Mouse (Mus musculus): ENCODE data around the gene Thsd7a. TPM values are rescaled to one million over a fixed set of nuclear protein-coding genes. Genes with fewer than 3 reads are reported as not detected.
A peak's percentile ranks its signal among the peaks of the same experiment; 100 is the strongest.

Gene Thsd7a
- polyA plus RNA-seq, 1 experiment from 2014 or later = 0.51 TPM

- no peak for DNase-seq (ENCODE audit: low spot score)
Observed at GRCm38 (mm10) chr6:12397776-12398522, 351.3 kb downstream of the Thsd7a start.

DNA sequence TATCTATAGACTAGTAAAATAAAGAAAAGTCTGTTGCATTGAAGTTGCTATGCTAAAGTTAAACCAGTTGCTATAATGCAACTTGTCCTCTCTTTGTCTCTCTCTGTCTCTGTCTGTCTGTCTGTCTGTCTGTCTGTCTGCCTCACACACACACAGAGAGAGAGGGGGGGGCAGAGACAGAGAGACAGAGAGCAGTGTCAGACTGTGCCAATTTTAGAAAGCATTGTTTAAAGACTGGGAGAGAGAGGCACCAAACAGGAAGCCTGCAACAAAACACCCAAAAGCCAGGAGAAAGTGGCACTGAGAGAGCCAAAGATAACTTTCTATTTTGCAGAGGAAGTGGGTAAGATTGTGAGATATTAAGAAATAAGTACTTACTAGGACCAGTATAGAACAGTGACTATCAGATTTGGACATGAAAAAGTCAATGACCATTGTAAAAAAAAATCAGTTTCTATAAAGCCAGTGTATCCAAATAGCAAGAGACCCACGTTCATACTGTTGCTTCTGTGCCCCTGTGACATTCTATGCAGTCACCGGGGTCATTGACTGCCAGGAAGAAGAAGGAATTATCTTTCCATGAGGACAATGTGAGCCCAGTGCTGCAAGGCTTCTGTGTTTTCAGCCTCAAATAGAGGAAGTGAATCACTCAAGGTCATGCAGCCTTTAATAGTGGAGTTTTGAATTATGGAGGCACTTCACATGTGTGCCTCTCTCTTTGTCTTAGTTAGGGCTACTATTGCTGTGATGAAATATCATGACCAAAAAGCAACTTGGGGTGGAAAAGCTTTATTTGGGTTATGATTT, 355.4 kb downstream of the Thsd7a start:
- no peak for DNase-seq (ENCODE audit: low spot score)

DNA sequence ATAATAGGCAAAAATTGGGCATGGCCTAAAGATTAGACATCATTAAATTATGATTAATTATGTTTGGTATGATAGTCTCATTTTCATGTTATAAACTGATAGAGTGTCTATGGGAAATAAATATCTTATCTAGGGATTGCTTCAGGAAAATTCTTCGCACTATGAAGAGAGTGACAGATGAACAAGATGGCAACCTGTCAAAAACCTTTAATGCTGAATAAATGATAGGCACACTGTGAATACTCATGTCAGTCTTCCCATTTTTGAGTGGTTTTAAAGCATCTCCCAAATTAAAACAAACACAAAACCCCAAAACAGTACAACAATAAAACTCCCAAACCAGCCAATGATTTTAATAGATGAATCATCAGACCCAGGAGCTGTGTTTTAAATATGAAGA, 362.5 kb downstream of the Thsd7a start:
- no peak for DNase-seq (ENCODE audit: low spot score)

DNA sequence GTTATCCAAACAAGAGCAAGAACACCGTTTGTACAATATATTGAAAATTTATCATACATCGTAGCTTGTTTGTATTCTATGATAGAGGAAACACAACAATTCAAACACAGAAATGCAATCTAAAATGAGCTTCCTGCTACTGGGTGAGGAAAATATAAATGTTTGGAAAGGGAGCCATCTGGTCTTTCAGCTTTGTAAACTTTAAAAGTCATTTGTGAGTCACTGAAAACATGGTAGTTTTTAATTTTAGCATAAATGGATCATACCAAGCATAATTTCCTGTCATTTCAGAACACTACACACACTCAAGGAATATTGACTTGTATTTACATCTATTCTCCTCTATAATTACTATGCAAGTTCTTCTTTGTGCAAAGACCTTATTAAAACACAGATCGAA, 363.6 kb downstream of the Thsd7a start:
- no peak for DNase-seq (ENCODE audit: low spot score)

DNA sequence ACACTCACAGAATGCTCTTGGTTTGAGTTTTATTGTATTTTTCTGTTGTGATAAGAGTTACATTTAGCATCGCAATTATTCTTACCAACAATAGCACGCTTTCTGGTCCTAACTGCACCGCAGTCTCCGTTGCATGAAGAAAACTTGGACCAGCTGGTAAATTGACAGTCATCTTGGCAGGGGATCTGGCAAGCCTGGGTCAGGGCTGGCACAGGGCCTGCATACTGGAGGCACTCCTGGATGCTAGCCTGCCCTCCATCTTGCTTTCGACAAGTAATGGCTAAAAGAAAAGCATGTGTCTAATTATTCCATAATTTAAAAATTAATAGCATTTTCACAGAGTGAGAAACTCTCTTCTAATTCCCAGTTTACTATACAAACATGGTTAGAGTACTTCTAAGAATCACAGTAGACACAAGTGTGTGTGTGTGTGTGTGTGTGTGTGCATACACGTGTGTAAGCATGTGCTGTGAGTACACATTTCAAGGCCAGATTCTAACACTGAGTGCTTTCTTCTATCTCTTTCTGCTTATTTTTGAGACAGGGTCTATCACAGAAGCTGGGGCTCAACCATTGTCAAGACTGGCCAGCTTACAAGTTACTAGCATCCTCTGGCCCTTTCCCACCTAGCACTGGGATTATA, 368.0 kb downstream of the Thsd7a start:
- no peak for DNase-seq (ENCODE audit: low spot score)

- no peak for DNase-seq (ENCODE audit: low spot score)
Observed at GRCm38 (mm10) chr6:12380717-12381116, 368.5 kb downstream of the Thsd7a start.

- no peak for DNase-seq (ENCODE audit: low spot score)
Observed at GRCm38 (mm10) chr6:12358737-12359136, 390.5 kb downstream of the Thsd7a start.

GRCm38 (mm10) chr6:12353573-12353972, 395.6 kb downstream of the Thsd7a start:
- DNase-seq (ENCODE audit: low spot score) = no peak

- DNase-seq (ENCODE audit: low spot score) = no peak
Observed at GRCm38 (mm10) chr6:12352165-12352719, 397.0 kb downstream of the Thsd7a start.

DNA sequence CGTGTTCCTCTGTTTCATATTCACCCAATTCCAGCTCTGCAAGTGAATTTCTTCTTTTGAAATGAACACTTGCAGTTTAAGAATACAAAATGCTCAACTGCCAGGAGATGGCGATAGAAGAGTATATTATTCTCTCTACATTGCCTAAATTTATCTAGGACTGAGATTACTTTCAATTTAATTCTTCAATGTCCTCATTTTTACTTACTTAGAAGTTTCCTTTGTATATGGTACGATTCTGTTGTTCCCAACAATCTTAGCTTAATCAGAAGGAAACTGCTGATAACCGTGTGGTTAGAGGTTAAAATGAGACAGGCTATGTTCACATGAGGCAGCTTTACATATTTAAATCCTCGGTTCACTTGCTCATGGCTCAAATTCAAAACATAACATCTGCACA, 398.5 kb downstream of the Thsd7a start:
- DNase-seq (ENCODE audit: low spot score) = no peak

DNA sequence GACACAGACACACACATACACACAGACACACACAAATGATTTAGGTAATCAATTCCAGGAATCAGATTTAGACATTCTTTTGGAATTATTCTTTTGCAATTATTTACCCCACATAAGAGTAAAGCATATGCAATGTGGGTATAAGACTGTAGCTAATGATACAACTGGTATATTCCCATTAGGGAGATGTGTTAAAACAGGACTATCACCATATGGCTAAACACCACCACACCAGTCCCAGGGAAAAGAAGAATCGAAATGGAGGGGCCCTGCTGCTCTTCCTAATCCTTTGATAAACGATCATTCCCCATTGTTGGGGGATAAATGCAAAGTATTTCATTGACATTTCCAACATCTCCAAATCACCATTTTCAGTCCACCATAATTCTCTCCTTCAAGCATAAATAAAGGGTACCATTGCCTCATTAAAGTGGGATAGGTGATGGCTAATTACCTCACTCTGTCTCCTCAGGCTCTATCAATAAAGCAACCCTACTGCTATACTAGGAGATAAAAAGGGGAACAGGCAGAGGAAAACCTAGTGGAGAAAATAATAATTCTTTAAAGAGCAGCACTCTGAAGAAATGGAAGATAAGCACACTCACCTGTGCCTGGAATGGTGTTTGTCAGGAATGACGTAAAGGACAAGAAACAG, 400.0 kb downstream of the Thsd7a start:
- DNase-seq (ENCODE audit: low spot score) = no peak

DNA sequence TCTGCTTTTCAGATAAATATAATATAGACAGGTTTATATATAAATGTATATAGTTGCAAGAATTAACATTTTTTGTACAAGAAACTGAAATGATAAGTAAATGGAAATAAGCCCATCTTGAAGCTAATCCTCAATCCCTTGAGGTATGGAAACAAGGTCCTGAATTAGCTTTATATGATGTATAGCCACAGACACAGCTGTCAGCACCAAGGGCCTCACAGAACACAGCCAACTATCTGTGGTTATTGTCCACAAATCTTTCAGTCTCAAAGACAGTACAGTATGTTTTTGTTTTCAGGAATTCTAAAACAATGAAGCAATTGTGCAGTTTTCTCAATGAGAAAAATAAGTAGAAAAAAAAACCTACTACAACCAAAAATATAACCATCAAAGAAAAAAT, 400.5 kb downstream of the Thsd7a start:
- no peak for DNase-seq (ENCODE audit: low spot score)

DNA sequence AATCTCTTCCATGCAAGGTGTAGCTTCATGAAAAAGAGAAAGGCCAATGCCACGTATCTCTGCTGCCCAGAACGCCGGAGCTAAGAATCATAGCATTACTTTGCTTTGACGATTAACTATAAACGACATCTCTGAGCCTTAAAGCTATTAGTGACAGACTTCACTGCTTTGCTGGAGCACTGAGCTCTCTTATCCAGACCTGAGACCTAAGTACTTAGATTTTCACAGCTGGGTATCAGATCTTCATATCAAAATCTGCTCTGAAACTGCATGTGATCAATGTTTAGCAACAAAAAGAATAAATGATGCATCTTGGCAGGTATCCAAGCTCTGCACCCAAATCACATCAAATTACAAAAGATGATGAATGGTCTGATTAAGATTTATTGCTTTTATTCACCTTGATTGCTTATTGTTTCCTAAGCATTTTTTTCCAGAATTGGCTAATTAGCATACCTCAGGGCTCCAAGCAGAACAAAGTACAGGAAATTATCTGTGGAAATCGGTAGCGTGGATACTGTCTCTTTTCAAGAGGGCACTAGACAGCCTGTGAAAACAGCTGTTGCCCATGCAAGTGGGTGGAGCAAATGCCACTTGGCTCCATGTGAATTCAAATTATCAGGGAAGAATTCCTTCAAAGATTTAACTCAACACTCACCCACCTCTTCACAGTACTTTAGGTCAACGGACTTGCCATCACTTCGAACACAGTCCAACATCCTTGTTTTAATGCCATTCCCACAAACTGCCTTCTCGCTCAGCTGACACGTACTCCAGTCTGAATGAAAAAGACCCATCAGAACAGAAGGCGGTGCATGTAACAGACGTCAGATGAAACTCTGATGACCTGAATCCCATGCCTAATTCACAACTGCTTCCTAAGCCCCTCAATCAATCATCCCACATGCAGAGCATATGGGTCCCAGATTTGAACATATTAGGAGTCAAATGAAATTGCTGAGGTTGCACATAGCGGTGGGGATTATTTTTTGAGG, 412.3 kb downstream of the Thsd7a start:
- no peak for DNase-seq (ENCODE audit: low spot score)

GRCm38 (mm10) chr6:12315070-12315909, 433.9 kb downstream of the Thsd7a start:
- DNase-seq (ENCODE audit: low spot score) = peak; percentile 59

GRCm38 (mm10) chr6:12307502-12307901, 441.7 kb downstream of the Thsd7a start:
- DNase-seq (ENCODE audit: low spot score) = no peak

DNA sequence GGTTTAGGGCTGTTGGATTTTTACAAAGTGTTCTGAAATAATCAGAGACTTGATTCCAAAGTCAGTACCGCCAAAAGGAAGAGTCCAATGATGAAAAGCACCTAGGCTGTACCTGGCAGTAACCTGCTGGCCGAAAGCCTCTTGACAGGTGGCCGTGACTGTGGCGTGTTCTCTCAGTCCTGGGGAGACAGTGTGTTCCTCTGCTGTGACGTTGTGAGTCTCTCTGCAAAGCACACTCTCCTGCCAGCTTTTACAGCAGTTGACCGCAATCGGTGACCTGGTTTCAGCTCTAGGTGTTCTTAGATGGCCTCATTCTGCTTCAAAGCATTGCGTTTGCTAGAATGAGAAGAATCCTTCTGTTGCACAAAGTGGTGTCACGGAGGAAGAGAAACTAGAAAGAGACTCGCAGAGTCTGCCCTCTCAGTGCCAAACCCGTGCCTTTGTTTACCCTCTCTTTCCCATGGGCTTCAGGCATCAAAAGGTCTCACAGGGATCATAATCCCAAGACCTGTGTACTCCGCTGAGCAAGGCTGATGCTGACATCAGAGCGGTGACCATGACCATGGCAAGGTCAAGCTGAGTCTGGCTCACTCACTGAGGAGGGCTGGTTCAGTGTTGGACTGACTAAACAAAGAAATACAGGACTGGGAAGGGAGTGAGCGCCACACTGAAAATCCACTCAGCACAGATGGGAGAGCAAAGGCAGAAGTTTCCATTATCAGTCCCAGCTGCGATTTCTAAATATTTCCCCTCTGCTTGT, 486.4 kb downstream of the Thsd7a start:
- no peak for DNase-seq (ENCODE audit: low spot score)

Data from thymus, postnatal 0 days (tissue).